Mouse (Mus musculus): ENCODE measurements around the gene Chst8.

Gene Chst8

DNA sequence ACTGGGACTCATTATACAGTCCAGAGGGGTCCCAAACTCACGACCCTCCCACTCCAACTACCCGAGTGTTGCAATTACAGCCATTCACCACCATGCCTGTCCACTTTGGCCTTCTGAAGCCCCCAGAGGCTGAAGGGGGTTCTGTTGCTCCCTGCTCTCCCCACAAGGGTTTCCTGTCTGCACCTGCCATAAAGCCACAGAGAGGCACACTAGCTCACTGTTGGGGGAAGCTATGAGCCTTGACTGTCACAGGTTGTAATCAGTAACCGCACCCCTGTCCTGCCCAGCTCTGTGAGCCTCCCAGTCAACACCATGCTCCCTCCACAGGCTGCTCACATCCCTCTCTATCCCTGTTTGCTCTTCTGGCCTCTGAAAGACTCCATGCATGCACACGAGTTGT, 64.0 kb downstream of the Chst8 start:
- DNase-seq = no peak

DNA sequence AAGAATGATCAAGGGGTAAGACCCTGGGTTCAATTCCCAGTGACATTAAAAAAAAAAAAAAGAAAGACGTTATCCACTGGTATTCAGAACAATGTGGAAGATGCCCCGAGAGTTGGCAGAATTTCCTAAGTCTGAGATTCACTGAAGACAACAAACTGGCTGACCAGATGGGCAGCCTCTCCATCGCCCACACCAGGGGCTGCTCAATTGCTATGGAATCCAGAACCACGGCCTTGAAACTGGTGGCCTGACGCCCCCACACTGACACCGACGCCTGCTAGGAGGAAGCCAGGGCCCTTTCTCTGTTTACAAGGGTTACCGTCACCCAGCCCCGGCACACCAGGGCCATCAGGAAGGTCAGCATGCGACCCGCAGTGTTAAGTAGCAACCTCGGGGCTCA, 64.8 kb downstream of the Chst8 start:
- no peak for DNase-seq

DNA sequence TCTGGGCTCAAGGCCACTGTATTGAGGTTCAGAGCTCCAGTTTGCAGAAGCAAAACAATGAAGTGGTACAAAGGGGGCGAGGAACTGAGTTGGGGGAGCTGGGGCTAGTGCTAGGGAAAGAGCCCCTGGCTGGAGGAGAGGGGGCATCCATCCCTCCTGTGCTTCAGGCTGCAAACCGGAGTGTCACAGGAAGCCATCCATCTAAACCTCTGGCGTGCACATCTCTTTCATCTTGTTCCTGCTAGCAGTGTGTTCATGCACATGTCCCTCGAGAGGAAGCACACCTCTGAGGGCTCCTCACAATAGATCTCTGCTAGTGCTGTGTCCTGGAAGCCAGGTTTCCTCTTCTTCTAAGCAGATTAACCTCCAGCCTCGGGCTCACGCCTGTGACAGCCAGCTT, 65.9 kb downstream of the Chst8 start:
- no peak for DNase-seq

DNA sequence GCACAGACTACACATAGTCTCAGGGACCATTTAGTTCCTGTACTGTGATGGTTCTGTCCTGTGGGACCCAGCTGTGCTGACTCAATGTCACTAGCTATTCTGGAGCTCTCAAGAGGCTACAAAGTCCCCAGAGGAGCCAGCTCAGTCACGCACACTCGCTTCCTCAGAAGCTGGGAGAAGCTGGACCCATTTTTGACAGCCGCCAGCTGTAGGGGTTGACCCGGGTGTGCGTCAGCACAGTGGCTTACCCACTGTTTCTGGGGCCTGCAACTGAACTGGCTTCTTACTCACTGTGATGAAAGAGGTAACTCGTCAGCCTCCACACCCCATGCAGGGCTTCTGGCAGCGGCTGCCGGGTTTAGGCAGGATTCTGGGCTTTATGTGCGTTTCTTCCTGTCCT, 66.3 kb downstream of the Chst8 start:
- DNase-seq = no peak

DNA sequence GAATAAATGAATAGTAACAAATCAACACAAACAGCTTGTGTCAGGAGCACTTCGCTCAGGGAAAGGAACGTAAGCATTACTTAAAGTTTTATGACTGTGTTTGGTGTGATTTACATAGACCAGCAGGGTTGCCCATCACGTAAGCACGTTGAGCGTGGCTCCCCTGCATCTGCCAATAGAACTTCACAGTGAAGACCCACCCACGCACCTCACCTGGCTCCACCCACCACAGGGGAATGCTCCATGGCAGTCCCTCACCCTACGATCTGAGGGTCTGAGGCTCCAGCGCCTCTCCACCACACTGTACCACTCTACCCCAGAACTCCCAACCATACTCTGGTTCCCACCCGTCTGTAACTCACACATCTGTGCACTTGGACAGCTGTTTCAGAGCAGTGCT, 67.1 kb downstream of the Chst8 start:
- DNase-seq = no peak

DNA sequence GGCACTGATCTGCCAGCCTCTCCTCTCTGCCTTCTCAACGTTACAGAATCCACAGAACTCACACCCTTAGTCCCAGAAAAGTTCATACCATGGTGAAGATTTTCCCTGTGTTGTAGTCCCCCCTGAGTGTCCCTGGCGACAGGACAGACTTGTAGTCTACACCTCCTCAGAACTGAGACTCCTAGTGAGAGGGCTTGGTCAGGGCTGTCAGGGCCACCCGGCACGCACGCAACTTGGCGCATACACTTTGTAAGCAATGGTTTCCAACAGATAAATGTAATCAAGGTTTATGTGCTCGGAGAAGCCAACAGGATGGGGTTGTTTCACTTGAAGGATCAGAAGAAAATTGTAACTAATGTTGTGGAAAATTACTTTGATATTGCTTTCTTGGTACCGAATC, 67.5 kb downstream of the Chst8 start:
- no peak for DNase-seq

DNA sequence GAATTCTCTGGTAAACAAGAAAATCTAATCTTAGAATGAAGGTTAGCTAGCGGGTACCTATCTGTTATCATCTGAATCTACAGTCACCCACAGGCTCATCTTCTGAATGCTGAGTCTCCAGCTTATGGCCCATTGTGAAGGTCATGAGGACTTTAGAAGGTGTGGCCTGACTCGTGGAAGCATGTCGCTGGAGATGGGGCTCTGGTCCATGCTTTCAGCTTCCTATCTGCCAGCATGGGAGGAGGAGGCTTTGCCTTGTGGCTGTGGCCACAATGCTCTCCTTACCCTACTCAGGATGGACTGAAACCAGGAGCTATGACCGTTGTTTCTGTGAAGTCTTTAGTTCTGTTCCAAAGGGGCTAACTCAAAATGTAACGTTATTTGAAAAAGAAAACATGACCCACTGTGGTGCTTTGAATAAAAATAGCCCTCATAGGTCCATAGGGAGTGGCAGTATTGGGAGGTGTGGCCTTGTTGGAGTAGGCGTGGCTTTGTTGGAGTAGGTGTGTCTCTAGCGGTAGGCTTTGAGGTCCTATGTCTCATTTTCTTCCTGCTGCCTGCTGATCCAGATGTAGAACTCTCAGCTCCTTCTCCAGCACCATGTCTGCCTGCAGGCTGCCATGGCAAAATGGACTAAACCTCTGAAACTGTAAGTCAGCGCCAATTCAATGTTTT, 69.0 kb downstream of the Chst8 start:
- no peak for DNase-seq

DNA sequence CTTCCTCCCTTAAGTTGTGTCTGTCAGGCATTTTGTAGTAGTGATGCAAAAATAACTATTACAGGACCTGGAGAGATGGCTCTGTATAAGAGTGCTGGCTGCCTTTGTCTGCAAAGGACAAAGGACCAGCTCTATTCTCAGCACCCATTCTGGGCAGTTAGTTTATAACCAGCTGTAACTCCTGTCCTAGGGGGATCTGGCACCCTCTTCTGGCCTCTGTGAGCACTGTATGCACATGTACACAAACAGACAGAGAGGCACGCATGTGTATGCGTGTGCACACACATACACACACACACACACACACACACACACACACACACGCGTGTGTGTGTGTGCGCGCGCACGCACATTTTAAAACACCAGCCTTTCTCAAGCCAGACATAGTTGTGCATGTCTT, 73.1 kb downstream of the Chst8 start:
- no peak for DNase-seq

DNA sequence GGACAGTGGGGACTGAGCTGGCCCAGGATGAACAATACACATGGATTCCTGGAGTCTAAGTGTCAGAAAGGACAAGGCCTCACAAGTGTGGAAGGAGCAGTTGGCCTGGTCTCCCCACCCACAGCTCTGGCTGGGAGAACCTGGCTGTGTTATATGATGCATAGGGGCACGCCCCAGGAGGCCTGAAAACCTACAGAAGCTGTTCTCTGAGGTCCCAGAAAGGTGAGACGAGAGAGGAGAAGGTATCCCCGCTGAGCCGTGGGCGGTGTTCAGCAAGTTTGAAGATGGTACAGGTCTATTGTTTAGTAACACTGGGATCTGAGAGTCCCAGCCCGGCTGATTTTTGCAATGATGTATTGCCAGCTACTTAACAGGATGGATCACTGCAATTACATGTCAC, 75.3 kb downstream of the Chst8 start:
- no peak for DNase-seq

DNA sequence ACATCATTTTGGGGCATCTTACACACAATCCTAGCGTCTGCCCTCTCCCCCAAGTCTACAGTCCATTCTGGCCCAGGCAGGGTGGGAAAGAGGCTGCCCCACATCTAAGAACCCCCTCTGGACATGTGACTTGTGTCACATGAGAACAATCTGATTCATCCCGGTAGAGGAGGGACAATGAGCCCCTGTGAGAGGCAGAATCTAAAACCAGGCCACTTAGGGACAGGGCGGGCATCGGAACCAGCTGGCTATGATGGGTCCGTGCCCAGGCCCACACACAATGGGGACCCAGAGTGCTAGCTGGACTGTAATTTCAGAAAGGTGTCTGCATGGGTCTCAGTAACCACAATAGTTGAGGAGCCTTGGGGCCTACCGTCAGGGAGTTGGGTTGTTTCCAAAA, 78.2 kb downstream of the Chst8 start:
- peak; percentile 8 for DNase-seq

DNA sequence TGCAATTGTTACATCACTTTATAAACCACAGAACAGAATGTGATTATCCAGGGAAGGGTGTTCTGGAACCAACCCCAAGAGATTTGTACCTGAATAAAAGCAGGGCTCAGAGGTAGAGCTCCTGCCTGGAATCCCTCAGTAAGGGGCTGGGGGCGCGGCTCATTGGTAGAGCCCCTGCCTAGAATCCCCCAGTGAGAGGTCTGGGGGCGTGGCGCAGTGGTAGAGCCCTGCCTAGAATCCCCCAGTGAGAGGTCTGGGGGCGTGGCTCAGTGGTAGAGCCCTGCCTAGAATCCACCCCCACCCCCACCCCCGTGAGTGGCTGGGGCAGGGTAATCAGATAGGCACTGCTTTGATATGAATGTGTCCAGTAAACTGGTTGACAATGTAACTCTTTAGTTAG, 83.6 kb downstream of the Chst8 start:
- DNase-seq = no peak

DNA sequence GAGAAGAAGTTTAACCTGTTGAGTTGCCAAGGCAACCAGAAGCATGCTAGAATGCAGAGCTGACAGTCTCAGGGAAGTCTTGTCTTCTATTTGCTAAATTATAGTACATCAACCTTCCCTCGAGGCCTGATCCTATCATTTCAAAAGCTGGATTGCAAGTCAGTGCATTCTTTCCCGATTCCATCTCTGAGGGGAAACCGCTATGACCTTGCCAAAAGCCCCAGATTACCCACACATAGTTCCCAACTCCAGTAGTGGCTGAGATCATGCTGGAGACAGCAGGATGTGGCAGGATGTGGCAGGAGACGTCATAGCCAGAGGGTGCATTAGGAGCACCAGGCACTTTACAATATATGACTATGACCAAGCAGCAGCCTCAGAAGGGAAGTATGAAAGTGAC, 87.3 kb downstream of the Chst8 start:
- DNase-seq = no peak

DNA sequence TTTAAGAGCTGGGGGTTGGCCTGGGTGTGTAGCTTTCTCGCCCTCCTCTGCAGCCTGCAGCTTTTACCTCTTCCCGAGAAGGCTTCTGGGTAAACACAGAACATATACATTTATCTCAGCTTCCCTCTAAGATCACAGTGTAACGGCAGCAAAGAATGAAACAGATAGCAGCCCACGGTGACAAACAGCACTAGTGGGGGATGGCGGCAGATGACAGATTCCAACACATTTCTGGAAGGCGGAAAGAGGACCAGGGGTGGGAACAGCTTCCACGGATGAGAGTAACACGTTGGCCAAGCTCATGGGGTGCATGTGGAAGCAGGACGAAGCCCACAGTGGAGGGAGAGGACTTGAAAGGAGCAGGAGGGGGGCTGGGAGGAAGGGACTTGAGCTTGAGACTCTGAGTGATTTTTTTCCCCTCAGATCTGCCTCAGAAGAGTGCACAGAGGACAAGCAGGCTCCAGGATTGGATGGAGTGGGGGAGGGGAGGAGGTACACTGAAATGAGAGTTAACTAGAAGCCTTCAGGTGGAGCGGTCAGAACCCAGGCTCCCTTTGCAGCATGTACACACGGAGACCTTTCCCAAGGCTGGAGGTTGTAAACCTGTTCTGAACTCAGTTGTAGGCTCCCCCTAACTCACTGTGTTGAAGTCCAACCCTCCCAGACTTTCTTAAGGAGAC, 89.8 kb downstream of the Chst8 start:
- DNase-seq = no peak

DNA sequence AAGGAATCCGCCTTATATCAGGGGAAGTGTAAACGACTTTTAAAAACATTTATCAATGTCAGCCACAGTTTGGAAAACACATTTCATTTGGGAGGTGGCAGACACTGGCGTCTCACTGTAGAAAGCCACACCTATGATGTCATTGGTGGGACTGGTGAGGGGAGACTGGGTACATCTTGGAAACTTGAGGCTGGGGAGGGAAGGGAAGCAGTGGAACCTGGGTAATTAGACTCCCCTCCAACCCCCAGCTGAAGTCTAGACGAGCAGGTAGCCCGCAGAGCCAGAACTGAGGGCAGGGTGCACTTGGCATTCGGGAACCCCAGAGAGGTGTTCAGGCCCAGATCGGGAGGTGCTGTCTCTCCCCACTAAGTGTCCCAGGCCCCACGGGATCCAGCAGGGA, 90.4 kb downstream of the Chst8 start:
- DNase-seq = no peak

DNA sequence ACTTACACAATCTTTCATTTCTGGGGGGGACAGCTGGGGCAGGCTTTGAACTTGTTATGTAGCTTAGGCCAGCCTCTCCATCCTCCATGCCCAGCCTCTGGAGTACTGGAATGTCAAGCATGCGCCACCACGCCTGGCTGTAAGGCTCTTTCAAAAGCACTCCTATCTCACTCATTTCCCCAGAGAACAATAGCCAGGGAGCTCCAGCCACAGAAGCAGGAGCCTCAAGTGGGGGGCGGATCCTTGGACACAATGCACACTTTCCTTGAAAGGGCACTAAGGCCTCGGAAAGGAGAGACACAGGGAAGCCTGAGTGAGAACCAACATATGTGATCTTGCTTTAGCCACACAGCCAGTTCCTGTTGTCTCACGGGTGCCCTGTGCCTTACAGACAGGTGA, 90.9 kb downstream of the Chst8 start:
- DNase-seq = no peak

DNA sequence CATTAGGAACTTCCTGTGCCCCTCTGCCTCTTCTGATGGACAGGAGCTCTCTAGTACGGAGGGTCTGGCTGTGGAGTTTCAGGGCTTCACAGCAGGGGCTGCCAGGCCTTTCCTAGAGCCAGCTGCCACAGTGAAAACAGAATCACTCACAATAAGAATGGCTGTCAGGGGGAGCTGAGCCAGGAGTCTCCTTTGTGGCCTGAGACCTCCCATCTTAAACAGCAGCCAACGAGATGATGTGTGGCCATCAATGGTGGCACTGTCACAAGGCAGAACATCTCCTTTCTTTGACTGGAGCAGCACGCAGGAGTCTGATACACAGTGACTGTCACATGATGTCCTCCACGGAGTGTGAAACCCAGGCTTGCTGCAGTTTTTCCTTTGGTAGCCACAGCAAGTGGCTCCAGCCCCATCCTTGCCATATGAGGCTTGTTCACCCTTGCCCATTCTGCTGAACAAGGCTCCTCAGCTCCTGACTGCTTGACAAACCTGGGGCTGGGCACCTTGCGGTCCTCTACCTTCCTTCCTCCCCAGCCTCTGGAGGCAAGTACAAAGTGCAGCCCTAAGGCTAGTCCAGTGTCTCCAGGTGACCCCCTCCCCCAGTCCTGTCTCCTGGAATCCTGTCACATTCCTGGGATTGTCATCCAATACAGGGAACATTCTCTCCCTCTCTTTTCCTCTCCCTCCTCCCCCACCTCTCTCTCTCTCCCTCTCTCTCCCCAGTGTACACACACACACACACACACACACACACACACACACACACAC, 91.4 kb downstream of the Chst8 start:
- no peak for DNase-seq

DNA sequence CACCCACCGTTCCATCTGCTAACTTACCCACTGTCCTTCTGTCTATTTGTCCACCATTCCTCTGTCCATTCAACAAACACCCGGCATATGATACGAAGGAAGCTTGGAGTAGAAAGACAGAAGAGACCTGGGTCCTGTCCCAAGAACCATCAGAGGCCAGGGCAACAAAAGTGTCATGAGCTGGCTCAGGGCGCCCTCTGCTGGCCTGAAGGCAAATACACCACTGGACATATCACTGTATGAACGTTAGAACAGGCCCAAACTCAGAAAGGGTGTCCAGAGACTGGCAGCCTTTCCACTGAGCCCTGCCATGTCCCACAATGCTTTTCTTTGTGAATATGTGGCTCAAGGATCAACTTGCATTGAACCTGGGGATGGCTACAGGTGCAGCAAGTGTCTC, 92.9 kb downstream of the Chst8 start:
- peak; percentile 29 for DNase-seq

DNA sequence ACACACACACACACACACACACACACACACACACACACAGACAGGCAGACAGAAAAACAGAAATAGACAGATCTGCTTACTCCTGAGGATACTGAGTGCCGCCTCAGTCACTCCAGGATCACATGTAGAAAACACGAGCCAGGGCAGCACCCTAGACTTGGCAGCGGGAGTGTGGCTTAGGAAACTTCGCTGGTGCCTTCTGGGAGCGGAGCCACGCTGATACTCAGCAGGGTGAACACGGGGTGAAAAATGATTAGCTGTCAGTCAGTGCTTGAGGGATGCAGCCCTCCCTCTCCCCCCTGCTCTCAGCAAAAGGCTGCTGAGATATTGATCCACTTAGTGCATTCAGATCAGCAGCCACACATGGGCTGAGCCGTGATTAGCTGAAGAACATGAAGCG, 93.9 kb downstream of the Chst8 start:
- DNase-seq = no peak

DNA sequence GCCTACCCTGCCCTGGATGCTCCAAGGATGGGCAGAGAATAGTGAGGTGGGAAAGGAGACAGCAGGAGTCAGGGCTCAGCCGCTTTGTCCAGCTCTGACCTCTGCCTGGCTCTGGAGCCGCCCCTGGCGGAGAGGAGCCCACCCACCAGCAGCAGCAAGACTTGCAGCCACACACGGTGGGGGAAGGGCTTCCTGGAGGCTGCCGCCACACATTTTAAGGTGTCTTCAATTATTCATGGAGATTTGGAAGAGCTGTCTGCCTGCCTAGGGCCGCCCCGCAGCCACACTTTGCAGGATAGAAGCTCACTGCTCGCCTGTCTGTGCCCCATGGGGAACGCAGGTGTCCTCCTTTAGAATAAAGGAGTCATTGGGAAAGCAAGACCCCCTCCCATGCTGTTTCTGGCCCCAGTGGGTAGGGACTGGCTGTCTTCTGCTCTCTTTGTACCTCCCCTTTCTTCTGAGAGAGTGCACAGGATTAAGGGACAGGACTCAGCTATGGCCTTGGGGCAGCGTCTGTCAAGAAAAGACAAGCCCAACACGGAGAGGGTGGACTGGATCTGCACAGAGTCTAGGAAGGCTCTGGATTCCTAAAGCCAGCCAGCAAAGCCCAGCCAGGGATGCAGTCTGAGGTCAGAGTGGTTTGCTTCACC, 95.2 kb downstream of the Chst8 start:
- DNase-seq = no peak

DNA sequence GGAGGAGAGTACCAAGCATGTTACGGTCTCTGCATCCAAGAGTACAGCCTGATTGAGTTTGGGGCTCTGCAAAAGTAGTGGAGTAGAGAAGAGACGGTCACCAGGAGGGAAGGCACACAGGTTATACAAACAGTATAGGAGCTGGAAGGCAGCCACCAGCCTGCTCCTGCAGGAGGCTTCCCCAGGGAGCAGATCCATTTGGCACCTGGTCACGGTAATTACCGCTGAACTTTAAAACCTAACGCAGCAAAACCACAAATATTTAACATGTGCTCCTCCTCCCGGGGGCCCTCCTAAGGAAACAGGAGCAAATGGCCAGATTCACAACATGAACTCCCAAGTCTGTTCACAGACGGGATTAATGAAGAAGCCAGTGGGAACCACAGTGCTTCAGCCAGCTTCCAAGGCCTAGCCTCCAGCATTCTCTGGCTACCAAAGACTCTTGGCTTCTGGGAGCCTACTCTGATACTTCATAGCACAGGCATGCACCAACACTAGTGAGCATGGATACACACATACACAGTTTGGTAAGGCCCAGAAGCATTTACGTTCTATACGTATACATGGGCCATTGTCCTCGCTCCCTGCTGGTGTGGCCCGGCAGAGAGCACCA, 97.6 kb downstream of the Chst8 start:
- no peak for DNase-seq

DNA sequence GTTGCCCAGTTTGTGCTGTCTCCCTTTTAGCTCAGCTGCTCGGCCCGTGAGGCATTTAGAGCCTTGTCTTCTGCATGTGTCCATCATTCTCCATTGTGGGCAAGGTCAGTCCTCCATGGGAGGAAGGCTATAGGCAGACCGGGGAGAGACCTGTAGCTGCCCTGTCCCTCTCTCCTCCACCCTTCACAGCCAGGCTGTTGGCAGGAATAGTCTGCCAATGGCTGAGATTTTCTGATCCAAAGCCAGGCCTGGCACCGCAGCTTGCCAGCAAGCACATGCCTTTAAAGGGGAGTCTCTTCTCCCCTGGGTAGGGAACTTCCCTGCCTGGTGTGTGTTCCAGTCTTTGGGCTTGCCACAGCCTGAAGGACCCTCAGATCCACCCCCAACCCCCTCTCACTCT, 103.4 kb downstream of the Chst8 start:
- DNase-seq = no peak

DNA sequence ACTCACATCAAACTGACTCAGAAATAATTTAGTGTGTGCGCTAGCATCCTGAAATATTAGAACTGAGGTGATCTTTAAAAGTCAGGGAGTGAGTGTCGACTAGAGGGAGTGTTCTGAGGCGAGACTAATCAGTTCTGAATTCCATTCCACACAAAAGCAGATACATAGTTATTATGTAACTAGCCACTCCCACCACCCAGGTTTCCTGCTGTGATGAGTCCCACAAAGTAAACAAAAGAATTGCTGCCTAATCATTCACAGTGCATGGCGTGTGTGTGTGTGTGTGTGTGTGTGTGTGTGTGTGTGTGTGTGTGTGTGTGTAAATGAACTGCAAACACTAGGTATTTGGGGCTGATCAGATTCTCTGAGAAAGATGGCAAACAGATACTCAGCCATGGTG, 108.1 kb downstream of the Chst8 start:
- DNase-seq = no peak

DNA sequence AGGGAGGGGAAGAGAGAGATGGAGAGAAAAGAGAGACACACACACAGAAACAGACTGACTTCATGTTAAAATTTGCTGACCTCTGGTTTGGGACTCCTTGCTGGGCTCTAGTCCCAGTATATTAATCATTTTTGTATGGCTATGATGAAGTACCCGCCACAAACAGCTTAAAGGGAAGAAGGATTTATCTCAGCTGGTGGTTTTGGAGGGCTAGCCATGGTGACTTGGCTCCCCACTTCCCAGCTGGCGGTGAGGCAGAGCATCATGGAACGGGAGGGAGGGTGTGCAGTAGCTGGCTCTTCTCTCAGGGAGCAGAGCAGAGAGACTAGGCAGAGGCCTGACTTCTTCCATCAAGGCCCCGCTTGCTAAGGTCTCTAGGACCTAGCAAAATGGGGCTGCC, 109.1 kb downstream of the Chst8 start:
- DNase-seq = no peak
